Mouse (Mus musculus) inflammation-experienced regulatory T-cells, adult 6 months (primary cell): ENCODE measurements at regions not wholly inside any gene's neighbourhood (a gene's known extent, or its start where the extent isn't known, plus 50 kb on each side); places are given as distances from the start of the nearest gene placed in this dataset.

Source experiments
- ATAC-seq: one replicate; pipeline ENCODE4 v1.8.0; 2017

DNA sequence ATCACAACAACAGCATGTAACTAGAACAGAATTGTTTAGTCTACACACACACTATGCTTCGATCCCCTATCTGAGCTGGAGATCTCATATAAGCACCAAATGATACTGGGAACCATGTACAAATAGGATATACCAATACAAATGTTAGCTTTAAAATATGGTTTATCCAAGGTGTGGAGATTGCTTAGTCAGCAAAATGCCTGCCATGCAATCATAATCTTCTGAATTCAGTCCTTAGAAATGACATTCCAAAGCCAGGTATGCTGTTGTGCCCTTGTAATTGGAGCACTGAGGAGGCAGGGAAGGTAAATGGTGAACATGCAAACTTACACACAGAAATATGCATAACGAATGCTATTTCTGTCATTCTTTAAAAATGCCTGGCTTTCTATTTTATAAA lies 54.0 kb upstream of the Thsd7b start:
- no peak for ATAC-seq

DNA sequence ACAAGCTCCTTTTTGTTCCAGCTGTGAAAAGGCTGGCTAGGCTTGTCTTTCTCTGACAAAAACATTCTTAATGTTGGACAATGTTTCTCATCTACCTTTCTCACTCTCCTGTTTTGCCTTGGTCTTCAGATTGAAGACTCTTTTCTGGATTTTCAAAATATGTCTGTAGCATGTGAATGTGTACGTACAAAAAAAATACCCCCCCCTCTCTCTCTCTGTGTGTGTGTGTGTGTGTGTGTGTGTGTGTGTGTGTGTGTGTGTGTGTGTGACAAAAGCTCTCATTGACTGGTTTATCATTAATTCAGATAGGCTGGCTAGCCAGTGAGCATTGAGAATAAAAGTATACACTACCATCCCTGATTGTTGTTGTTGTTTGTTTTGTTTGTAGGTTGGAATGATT lies 64.3 kb upstream of the Thsd7b start:
- ATAC-seq, result no peak

DNA sequence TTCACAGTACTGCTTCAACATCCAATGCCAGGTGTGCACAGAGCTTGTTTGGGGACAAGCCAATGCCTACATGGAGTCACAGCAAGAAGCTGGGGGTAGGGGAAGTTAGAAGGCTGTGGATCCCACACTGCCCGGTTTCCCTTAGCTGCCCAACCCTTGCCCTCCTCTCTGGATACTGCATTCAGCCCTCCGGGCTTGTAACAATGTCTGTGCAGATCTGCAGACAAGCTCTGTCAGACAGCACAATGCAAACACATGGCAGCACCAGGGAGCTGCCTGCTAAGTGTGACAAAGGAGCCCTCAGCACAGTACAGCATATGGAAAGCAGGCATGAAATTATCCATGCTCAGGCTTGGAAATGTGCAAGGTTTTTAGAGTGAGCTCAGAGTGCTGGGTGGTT lies 64.7 kb upstream of the Thsd7b start:
- no peak for ATAC-seq

DNA sequence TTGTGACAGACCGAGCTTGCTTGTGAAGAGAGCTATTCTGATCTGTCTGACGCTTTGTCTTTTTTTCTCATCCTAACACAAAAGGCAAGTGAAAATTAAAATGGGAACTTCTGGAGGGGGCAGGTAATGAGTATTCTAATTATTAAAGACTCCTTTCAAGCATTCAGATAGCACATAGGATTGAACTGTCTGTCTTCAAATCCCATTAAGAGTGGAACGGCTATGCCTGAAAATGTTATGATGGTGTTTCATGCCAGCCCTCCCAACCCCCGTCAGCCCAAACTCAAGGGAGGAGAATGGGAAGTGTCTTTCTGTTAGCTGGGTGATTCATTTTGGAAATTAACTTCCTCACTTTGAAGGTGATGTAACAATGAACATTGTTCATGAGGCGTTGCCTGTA lies 65.4 kb upstream of the Thsd7b start:
- no peak for ATAC-seq

DNA sequence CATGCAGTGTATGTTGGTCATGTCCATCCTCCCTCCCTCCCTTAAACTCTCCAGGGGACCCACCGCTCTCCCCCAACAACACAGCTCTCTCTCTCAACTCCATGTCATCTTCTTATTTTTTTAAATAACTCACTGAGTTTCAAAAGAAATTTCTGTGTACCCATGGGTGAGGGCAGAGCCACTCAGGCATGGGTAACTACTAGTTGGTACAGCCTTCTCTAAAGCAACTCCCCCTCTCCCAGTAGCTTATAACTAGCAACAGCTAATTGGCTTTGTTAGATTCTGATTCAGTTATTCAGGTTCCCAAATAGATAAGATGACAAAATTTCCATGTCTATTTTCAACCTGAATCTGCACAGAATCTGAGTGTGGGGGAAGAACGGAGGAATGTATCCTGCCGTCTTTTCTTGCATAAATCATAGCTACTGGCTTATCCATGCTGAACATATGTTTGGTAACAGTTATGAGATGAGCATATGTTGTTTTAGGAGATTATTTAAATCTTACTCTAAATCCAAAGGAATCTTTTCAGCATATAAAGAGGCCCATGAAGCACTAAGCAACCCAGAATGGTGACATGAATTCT lies 92.8 kb upstream of the Thsd7b start:
- ATAC-seq, result no peak

DNA sequence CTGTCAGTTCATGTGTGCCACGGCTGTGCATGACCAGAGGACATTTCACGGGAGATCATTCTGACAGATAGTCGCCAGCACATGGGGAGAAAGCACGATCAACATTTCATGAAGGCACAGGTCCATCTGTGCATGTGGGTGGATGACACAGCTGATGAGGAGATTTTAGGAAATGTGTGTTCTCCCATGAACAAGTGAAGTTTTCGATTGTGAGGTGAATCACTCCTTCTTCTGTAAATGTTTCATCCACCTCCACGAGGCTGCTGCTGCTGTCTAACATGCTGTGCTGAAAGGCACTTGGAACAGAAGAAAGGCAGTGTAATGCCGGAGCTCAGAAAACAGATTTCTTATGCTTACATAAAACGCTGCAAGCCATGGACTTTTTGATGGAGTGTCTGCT lies 103.2 kb upstream of the Thsd7b start:
- no peak for ATAC-seq

DNA sequence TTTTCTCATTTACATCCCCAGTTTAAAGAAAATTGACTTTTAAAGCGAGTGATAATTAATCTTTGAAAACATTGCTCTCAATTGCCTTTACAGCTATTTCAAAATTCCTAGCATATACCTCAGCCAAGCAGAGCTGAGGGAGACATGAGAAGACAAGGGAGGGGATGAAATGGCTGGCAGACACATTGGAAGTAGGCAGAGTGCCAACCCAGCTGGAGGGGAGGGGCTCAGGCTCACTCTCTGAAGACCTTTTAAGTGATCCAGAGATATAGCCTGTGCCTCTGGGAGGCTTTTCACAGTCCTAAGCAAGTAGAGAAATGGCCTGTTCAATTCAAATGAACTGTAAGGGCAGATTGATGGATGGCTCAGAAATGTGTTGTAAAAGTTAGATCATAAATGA lies 122.5 kb upstream of the Thsd7b start:
- ATAC-seq, result no peak

DNA sequence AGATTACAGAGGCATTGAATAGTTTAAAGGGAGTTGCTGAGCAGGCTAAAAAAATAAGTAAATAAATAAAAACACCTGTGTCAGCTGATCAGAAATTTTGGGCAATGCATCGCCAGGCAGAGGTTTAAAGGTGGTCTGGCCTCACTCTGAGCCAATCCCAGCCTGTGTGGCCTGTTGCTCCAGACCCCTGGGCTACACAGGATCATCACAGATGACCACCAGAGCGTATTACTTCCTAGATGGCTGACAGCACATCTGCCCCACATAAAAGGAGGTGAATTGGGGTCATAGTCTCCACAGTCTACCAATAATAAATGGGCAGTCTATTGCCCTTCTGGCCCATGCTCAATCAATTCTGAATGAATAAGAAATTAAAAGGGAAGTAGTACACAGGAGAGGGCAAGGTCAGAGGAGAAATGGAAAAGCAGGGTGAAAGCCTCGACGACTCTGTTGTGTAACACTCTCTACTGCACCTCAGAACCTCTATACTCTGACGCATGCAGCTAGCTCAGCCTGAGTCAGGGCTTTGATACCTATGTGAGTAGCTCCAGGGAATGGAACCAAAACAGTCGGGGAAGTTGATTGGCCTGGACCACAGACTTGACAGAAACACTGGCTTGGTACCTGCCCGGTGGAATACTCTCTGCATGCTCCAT lies 124.2 kb upstream of the Thsd7b start:
- ATAC-seq, result no peak

DNA sequence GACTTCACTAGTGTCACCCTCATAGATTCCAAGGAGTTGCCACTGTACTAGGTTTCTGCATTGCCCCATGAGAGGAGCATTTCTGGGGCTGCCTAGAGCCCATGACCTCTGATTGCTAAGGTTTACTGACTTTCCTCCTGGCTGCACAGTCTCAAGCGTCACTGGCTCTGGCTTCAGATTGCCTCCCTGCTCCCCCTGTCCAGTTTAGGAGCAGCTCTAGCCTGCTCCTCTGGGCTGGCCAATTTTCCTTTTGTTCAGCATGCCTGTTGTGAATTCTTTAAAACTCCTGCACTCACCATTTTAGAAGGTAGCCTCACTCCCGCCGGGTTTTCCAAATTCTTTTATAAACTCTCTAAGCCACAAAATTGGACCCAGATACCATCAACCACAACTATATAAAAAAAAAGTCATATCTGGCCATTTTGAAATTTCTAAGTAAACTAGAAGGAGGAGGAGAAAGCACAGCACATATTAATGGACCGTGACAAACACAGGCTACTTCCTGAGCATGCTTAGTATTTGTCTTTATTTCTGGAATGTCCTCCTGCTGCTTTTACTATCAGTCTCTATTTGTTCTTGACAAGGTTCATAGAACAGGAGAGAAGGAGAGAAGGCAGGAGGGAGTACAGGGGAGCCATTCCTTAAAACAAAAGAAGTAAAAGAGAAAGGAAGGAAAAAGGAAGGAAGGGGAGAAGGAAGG lies 126.6 kb upstream of the Thsd7b start:
- no peak for ATAC-seq

DNA sequence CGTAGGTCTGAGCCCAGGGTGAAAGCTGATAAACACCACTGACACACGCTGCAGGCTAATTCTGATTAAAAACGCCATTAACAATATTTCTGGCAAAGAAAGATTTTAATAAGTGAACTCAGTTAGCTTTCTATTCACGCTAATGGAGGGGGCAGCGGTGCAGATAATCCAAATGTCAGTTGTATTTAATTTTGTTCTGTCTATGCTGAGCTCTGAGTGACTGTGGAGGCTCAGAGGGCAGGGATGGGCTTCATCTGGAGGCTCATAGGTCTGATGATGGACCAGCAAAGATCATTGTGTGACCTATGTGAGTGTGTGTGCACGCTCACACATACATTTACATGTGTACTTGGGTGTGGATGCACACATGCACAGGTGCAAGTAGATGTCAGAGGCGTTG lies 134.3 kb upstream of the Thsd7b start:
- no peak for ATAC-seq

DNA sequence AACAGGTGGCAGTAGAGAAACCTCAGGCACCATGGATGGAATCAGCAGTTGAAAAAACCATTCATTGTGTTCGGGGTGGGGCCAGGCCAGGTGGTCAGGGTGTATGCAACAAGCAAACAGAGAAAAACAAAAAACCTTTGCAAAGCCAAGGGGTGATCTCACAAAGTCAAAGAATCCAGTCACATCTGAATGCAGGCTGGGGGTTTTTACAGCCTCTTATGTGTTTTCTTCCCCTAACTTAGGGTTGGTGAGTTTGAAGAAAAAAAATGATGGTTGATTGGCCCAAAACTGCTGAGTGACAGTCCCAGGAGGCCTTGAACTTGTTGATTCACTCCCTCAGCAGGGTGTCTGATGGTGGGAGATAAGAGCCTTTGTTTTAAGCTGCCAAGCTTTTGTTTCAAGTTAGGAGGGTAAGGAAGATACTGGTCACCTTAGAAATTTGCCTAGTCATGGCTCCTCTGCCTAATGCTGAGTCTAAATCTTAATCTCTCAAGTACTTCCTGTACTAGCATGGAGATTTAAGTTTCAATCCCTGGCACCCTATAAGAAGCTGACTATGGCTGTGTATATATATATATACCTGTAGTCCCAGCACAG lies 166.0 kb upstream of the Thsd7b start:
- no peak for ATAC-seq

DNA sequence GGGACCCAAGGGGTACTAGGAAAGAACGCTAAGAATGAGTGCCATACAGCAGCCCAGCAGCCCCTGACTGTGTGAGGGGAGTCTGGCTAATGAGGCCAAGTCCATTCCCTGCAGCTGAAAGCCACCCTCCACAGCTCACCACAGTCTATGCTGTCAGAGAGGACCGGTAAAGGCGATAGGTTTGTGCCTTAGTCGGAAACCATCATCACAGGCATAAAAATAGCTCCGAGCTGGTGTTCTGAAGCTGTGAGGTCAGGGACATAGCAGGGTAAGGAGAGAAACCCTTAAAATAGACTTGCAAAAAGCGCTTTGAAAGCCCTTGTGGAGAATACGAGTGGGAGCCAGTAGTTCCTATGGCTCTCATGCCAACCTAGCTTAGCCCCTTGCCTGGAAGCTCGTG lies 172.1 kb upstream of the Thsd7b start:
- no peak for ATAC-seq

DNA sequence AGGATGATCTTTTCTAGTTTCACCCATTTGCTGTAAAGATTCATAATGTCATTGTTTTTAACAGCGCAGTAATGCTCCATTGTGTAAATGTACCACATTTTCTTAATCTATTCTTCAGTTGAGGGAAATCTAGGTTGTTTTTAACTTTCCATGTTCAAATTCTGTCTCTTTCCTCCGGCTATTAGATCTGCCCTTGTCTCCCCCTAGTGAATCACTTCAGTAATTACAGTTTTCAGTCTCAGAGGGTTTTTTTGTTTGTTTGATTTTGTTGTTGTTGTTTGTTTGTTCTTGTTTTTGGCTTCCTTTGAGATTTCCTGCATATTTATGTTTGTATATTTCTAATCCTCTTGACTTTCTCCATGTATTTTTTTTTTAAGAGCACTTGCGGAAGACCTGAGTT lies 194.8 kb upstream of the Thsd7b start:
- ATAC-seq, result no peak

DNA sequence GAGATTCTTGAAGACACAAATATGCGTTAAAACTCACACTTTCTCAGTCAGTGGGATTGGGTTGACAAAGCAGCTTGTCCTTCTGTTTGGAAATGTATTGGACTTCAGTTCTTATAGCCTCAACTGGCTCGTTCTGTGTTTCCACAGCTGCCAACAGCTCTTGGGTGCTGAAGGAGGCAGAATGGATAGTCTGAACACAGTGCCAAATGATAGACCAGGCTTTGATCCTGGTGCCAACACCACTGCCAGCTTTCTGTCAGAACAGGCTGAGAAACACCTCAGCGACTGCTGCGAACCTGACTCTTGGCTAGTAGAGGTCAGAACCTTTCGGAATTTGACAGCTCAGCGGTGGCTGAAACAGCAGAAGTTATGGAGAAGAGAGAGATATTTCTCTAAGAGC lies 215.9 kb upstream of the Thsd7b start:
- no peak for ATAC-seq

DNA sequence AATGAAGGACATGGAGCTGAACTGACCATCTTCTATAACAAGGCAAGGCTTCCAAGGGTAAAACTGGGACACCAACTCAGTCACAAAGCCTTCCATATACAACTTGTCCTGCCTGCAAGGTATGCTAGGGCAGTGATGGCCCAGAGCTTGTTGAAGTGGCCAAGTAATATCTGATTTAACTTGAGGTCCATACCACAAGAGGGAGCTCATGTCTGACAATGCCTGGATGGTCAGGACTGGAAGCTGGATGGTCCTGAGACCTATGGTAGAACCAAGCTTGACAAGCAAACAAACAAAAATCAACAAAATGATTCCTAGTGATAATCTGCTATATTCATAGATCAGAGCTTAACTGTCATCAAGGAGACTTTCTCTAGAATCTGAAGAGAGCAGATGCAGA lies 217.8 kb upstream of the Thsd7b start:
- ATAC-seq, result no peak

DNA sequence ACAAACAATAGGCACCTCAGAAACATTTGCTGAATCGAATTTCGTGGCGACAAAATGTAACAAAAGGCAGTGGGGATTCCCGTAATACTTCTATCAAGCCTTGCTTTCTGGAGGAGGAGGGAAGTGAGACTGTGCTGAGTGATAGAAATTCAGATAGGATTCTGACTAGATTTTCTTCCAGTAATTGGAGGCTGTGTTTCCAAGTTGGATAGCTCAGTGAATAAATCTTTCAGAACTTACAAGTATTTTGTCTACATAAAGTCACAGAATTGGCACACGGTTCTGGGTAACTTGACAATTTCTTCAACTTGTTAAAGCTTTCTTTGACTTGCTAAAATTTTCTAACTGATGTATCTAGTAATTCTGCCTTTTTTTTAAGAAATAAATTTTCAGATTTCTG lies 239.4 kb upstream of the Thsd7b start:
- no peak for ATAC-seq

DNA sequence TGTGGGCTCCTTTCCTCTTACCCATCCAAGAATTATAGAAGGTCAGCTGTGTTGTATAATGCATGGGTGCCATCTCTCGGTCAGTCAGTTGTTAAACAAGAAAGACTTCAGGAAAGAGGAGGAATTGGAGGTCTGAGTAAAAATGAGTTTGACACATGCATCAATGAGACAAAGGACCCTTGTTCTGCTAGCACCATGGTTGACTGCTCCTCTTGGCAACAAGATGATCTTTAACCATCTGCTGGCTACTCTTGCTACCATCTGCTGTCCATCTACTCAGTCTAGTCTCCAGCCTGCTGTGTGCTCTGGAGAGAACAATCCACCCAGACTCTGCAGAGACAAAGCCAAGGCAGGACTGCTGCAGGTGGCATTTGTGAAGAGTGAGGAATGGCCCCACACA lies 267.2 kb upstream of the Thsd7b start:
- no peak for ATAC-seq

DNA sequence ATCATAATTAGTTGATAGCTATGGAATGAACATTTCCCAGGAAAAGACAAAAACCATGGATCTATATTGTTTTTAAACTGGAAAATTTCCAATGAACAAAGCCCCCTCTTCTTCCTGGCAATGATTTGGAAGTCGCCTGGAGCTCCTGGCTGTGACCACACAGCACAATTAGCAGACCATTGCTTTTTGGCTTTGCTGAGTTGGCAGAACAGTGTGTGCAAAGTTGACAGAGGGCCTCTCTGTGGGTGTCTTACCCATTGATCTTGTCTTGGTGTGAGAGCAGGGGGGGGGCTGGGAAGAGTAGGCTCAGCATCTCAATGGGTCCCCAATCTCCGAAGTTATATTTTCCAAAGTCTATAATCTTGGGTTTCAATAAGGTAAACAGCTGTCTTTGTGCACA lies 270.8 kb upstream of the Thsd7b start:
- no peak for ATAC-seq

DNA sequence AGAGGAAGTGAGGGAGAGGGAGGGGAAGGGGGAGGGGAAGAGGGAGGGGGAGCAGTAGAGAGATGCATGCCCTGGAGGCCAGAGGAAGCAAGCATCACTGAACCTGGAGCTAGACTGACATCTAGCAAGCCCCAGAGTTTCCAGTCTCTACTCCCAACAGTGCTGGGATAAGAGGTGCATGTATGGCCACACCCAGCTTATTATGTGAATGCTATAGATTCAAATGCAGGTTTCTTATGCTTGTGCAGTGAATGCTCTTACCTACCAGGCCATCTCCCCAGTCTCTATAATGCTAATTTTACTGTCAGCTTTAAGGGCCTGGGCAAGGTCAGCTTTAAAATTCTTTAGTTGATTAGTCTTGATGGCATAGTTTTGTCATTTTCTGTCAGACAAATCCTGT lies 271.3 kb upstream of the Thsd7b start:
- no peak for ATAC-seq

DNA sequence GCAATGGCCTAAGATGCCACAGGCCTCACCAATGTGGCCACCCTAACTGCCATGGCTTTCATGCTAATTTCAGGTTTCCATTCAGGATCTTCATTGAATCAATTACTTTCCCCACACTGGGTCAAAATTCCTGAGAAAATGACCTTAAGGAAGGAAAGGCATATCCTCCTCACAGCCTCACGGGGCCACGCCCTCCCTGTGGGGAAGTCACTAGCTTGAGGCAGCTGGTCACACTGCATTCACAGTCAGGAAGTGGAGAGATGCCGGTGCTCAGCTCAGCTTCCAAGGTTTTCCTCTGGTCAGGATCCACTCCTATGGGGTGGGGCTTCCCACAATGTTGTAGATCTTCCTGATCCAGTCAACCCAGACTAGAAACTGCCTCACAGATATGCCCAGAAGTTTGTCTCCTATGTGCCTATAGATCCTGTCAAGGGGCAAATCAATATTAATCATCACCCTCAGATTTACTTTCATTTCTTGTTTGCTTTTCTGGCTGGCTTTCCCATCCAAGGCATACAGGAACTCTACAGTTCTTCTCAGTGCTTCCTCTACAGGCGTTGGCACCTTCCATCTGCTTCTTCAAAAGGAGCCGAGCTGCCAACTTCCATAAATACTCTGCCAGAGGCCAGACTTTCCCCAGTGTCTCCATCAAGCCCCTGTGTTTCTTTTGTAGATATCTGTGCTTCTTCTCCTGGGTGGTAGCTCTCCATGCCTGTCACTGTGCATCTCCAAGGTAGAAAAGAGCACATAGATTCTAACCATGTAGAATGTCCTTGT lies 273.2 kb upstream of the Thsd7b start:
- no peak for ATAC-seq

DNA sequence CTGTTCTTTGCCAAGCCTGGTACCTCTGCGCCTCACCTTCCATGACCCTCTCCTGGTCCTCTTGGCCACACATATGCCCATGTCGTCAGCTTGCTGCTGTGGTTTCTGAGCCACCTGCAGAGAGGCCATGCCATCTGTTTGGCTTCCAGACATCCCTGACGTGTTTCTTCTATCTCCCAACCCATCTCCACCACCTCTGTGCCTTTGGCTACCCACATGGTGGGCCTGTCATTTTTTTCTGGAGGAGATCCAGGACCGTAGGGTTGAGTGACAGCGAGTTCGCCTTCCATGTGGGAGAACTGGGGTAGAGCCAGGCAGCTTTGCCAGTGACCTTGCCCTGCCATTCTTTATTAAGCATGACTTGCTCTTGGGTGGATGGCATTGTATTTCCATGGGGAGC lies 278.4 kb upstream of the Thsd7b start:
- no peak for ATAC-seq

DNA sequence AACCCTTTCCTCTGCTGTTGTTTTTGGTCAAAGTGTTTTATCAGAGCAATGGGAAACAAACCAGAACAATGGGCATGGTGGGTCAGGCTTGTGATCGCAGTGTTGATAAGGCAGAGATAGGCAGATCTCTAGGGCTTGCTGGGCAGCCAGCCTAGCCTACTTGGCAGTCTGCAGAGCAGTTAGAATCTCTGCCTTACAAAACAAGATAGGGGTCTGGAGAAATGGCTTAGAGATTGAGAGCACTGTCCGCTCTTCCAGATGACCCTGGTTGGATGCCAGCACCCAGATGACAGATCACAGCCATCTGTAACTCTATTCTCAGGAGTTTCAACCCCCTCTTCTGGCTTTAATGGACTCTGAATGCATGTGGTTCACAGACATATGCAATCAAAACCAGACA lies 289.7 kb upstream of the Thsd7b start:
- no peak for ATAC-seq

DNA sequence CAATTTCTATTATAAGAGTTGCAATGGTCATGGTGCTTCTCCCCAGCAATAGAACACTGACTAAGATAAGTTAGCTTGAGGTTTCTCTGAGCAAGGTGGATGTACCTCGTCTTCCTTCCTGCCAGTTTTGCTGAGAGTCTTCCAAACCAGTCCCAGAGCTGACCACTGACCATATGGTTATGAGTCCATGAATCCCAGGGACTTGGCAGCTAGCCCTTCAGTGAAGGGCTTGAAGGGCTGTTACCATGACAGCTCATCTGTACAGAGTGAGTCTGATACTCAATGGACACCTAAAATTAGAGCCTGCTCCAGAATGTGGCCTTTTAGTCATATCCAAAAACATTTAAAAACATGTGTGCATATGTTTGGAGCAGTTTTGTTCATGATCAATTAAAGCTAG lies 297.5 kb upstream of the Thsd7b start:
- no peak for ATAC-seq
